Mouse (Mus musculus) olfactory bulb, adult 2 months (tissue): ENCODE results near the gene Ptpn11.

Experiments
- CTCF ChIP-seq: fragments of 200-500 bp; IDR thresholded peaks from 2 replicates; pipeline ENCODE4 v1.5.1; 2012; ENCODE audit warnings: low read depth, mild to moderate bottlenecking, low read length, moderate library complexity; ENCODE audit not compliant: insufficient read depth
- POLR2A ChIP-seq: fragments of 200-500 bp; IDR thresholded peaks from 2 replicates; pipeline ENCODE4 v1.6.1; 2012; ENCODE audit warnings: mild to moderate bottlenecking, low read depth, low read length, moderate library complexity; ENCODE audit not compliant: insufficient read depth

DNA sequence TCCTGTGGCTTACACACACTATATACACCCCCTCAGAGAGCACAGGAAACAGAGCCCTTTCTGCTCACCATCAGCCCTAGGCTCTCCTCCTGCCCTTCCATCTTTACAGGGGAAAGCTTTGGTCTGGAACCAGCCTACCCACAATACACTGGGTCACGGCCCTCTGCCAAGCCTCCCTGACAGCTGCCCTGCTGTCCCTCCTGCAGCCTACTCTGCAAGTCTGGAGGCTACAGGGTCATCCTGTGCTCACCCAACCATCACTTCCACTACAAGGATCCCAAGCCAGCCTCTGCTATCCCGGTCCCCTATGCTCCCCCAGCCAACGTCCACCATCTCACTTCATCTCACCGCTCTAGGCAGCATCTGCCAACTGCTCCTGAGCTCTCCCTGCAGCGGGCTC, 44.9 kb downstream of the Ptpn11 start:
- no peak for TF ChIP-seq POLR2A
- no peak for TF ChIP-seq CTCF
